Mouse (Mus musculus): ENCODE measurements around the gene Rgs6. TPM values are rescaled to one million over a fixed set of nuclear protein-coding genes. Genes with fewer than 3 reads are reported as not detected.

The Rgs6 gene
- polyA plus RNA-seq, 1 experiment from 2014 or later: 0.70 TPM

DNA sequence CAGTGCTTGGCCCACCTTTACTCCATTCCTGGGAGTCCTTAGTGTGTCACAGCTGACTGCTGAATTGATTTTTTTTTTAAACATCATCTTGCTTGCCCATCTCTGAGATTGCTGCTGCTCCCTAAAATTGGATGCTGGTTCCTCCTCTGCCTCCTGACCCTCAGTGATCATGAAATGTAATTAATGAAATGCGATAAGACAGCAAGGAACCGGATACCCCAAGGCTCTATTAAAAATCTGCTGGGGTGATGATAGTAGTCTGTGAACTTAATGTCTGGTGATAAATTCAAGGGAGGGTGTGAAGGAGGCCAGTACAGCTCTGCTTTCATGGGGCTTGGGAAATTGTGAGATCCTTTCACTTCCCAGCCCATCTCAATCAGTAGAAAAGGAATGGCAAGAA is 489.4 kb downstream of the Rgs6 start:
- no peaks in the 10 kb centered on the region for H3K9me3 ChIP-seq (replicated peaks; ENCODE audit: control insufficient read depth, low read length)
- H3K4me1 ChIP-seq (ENCODE audit: control insufficient read depth, insufficient read depth, low read length): peaks cover 4% of the 10 kb centered on the region; the same call in 1 of the 2 replicates
- DNase-seq (ENCODE audit: low spot score) (no peak), ATAC-seq (replicated peaks; ENCODE audit: insufficient number of reproducible peaks, low FRiP score, low TSS enrichment, low read depth) (no peak)
- 85% methylated on average over 2 of the region's 2 CpGs for WGBS
- H3K27me3 ChIP-seq (ENCODE audit: control insufficient read depth, insufficient read depth, low read length): no peaks in the 10 kb centered on the region
- no peak overlapping the region for H3K4me2 ChIP-seq (ENCODE audit: low read depth, low read length)
- H3K9ac ChIP-seq (replicated peaks; ENCODE audit: low read length): no peak overlapping the region
- no peaks in the 10 kb centered on the region for H3K36me3 ChIP-seq (replicated peaks; ENCODE audit: control insufficient read depth, insufficient read depth, low read depth, low read length)
- no peak overlapping the region for H3K27ac ChIP-seq (replicated peaks; ENCODE audit: low read depth, low read length)
- no peak overlapping the region for H3K4me3 ChIP-seq (ENCODE audit: low read depth, low read length)

DNA sequence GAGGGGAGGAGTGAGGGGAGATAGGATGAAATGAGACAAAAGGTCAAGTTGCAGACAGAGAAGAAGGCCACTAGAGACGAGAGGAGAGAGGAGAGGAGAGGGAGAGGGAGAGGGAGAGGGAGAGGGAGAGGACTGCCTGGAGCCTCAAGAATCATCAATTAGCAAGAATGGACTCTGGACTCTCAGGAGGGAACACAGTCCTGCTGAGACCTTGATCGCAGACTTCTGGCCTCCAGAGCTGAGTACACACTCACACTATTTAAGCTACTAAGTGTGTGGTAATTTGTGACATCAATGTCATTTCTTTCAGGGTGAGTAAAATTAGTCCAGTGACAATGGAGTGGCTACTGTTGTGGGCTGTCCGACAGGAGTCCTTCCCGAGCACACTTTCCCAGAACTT is 495.3 kb downstream of the Rgs6 start:
- Histone ChIP-seq H3K27ac (replicated peaks; ENCODE audit: low read depth, low read length) (no peak overlapping the region), H3K36me3 (replicated peaks; ENCODE audit: control insufficient read depth, insufficient read depth, low read depth, low read length) (no peaks in the 10 kb centered on the region), H3K4me3 (ENCODE audit: low read depth, low read length) (no peak overlapping the region), H3K9ac (replicated peaks; ENCODE audit: low read length) (no peak overlapping the region), H3K27me3 (ENCODE audit: control insufficient read depth, insufficient read depth, low read length) (no peaks in the 10 kb centered on the region), H3K9me3 (replicated peaks; ENCODE audit: control insufficient read depth, low read length) (no peaks in the 10 kb centered on the region), H3K4me1 (ENCODE audit: control insufficient read depth, insufficient read depth, low read length) (no peaks in the 10 kb centered on the region), H3K4me2 (ENCODE audit: low read depth, low read length) (no peak overlapping the region)
- ATAC-seq (replicated peaks; ENCODE audit: insufficient number of reproducible peaks, low FRiP score, low TSS enrichment, low read depth) (no peak), DNase-seq (ENCODE audit: low spot score) (no peak)
- 92% methylated on average over 3 of the region's 4 CpGs for WGBS

DNA sequence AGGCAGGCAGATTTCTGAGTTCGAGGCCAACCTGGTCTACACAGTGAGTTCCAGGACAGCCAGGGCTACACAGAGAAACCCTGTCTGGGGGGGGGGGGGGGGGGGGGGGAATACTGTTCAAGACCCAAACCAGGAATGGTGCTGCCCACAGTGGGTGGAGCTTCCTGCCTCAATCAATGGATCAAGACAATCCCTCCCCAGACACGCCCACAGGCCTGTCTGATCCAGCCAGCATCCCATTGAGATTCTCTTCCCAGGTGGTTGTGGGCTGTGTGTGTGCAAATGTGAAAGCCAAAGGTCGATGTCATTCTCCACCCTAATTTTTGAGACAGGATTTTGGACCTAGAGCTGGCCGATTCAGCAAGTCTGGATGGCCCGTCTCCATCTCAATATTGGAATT is 496.5 kb downstream of the Rgs6 start:
- ATAC-seq (replicated peaks; ENCODE audit: insufficient number of reproducible peaks, low FRiP score, low TSS enrichment, low read depth) (no peak), DNase-seq (ENCODE audit: low spot score) (no peak)
- Histone ChIP-seq H3K4me2 (ENCODE audit: low read depth, low read length) (no peak overlapping the region), H3K36me3 (replicated peaks; ENCODE audit: control insufficient read depth, insufficient read depth, low read depth, low read length) (no peaks in the 10 kb centered on the region), H3K4me1 (ENCODE audit: control insufficient read depth, insufficient read depth, low read length) (no peaks in the 10 kb centered on the region), H3K9me3 (replicated peaks; ENCODE audit: control insufficient read depth, low read length) (no peaks in the 10 kb centered on the region), H3K27me3 (ENCODE audit: control insufficient read depth, insufficient read depth, low read length) (no peaks in the 10 kb centered on the region), H3K4me3 (ENCODE audit: low read depth, low read length) (no peak overlapping the region), H3K9ac (replicated peaks; ENCODE audit: low read length) (no peak overlapping the region), H3K27ac (replicated peaks; ENCODE audit: low read depth, low read length) (no peak overlapping the region)
- 89% methylated on average over 5 of the region's 5 CpGs for WGBS

DNA sequence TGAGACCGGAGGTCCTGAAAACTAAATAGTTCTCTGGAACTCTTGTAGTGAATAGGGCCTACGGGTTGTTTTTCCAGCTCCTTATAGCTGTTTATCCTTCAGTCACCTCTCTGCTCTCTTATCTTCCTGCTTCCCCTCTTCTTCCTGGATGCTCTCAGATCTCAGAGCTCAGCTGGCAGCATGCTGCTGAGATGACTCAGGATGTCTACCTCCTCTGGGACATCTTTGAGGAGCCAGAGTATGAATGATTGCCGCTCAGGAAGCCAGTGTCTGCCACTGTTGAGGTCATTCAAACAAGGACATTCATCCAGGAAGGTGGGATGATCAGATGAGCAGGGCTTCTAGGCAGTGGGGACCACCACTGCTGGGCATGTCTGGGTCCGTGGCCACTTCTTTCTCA is 498.9 kb downstream of the Rgs6 start:
- Histone ChIP-seq H3K27me3 (ENCODE audit: control insufficient read depth, insufficient read depth, low read length) (no peaks in the 10 kb centered on the region), H3K27ac (replicated peaks; ENCODE audit: low read depth, low read length) (no peak overlapping the region), H3K4me2 (ENCODE audit: low read depth, low read length) (no peak overlapping the region), H3K36me3 (replicated peaks; ENCODE audit: control insufficient read depth, insufficient read depth, low read depth, low read length) (no peaks in the 10 kb centered on the region), H3K4me1 (ENCODE audit: control insufficient read depth, insufficient read depth, low read length) (no peaks in the 10 kb centered on the region), H3K9ac (replicated peaks; ENCODE audit: low read length) (no peak overlapping the region), H3K9me3 (replicated peaks; ENCODE audit: control insufficient read depth, low read length) (no peaks in the 10 kb centered on the region), H3K4me3 (ENCODE audit: low read depth, low read length) (no peak overlapping the region)
- WGBS: 91% methylated on average over 4 of the region's 4 CpGs
- ATAC-seq (replicated peaks; ENCODE audit: insufficient number of reproducible peaks, low FRiP score, low TSS enrichment, low read depth) (no peak), DNase-seq (ENCODE audit: low spot score) (no peak)

DNA sequence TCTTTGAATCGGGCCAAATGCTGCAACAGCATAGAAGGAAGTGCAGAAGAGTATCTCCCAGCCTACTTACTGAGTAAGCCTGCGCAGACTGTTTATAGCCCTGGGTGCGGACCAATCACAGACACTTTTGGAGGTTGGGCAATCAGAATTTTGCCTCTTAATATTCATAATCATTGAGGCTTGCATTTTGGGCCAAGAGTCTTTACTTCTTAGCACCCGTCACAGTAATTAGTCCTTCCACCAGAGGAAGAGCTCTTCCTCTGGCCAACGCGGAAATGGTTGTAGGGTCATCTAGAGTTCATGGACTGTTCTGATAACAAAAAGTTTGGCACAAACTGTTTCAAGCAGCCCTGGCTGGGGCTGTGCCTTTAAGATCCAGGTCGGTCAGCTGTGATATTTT is 499.5 kb downstream of the Rgs6 start:
- Histone ChIP-seq H3K9ac (replicated peaks; ENCODE audit: low read length) (no peak overlapping the region), H3K9me3 (replicated peaks; ENCODE audit: control insufficient read depth, low read length) (no peaks in the 10 kb centered on the region), H3K27ac (replicated peaks; ENCODE audit: low read depth, low read length) (no peak overlapping the region), H3K4me3 (ENCODE audit: low read depth, low read length) (no peak overlapping the region), H3K4me2 (ENCODE audit: low read depth, low read length) (no peak overlapping the region), H3K4me1 (ENCODE audit: control insufficient read depth, insufficient read depth, low read length) (no peaks in the 10 kb centered on the region), H3K36me3 (replicated peaks; ENCODE audit: control insufficient read depth, insufficient read depth, low read depth, low read length) (no peaks in the 10 kb centered on the region), H3K27me3 (ENCODE audit: control insufficient read depth, insufficient read depth, low read length) (no peaks in the 10 kb centered on the region)
- no peak for ATAC-seq (replicated peaks; ENCODE audit: insufficient number of reproducible peaks, low FRiP score, low TSS enrichment, low read depth)
- DNase-seq (ENCODE audit: low spot score): no peak
- 68% methylated on average over 7 of the region's 7 CpGs for WGBS

DNA sequence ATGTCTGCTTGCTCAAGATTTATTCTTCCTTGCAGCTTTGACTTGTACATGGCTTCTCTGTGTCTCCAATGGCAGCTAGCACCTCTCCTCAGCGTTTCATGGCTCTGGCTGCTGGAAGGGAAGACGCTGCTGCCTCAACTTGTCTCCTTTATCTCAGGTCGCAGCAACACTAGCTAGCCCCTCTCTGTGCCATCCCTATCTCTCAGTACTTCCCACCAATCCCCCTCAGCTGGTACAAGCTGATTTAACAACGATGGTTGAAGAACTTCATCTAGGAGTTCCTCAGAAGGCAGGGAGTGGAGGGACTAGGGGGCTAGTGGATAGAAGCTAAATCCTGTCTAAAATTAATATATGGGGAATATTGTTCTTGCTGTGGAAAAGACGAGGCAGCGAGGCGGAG is 503.9 kb downstream of the Rgs6 start:
- ATAC-seq (replicated peaks; ENCODE audit: insufficient number of reproducible peaks, low FRiP score, low TSS enrichment, low read depth) (no peak), DNase-seq (ENCODE audit: low spot score) (no peak)
- no peak overlapping the region for H3K27ac ChIP-seq (replicated peaks; ENCODE audit: low read depth, low read length)
- no peaks in the 10 kb centered on the region for H3K4me1 ChIP-seq (ENCODE audit: control insufficient read depth, insufficient read depth, low read length)
- no peaks in the 10 kb centered on the region for H3K9me3 ChIP-seq (replicated peaks; ENCODE audit: control insufficient read depth, low read length)
- H3K27me3 ChIP-seq (ENCODE audit: control insufficient read depth, insufficient read depth, low read length): no peaks in the 10 kb centered on the region
- no peak overlapping the region for H3K4me2 ChIP-seq (ENCODE audit: low read depth, low read length)
- H3K9ac ChIP-seq (replicated peaks; ENCODE audit: low read length): no peak overlapping the region
- no peaks in the 10 kb centered on the region for H3K36me3 ChIP-seq (replicated peaks; ENCODE audit: control insufficient read depth, insufficient read depth, low read depth, low read length)
- no peak overlapping the region for H3K4me3 ChIP-seq (ENCODE audit: low read depth, low read length)
- WGBS: 84% methylated on average over 7 of the region's 7 CpGs

DNA sequence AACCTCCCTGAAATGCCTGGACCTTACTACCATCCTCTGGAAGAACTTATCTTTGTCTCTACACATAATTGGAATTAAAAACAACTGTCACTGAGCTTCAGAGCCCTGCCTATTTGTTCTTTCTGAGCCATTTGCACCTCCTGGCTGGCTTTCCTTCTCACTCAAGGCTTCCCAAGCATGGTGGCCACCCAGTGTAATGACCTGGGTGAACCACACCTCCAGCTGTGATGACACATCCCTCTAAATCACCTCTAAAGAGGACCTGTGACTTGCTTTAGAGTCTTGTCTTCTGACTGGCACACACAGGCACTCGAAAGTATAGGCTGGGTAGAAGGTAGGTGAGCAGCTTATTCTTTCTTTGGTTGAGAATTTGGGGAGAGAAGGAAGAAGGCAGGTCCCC is 509.7 kb downstream of the Rgs6 start:
- Histone ChIP-seq H3K4me3 (ENCODE audit: low read depth, low read length) (no peak overlapping the region), H3K9ac (replicated peaks; ENCODE audit: low read length) (no peak overlapping the region), H3K4me2 (ENCODE audit: low read depth, low read length) (no peak overlapping the region), H3K9me3 (replicated peaks; ENCODE audit: control insufficient read depth, low read length) (no peaks in the 10 kb centered on the region), H3K27ac (replicated peaks; ENCODE audit: low read depth, low read length) (no peak overlapping the region), H3K4me1 (ENCODE audit: control insufficient read depth, insufficient read depth, low read length) (no peaks in the 10 kb centered on the region), H3K27me3 (ENCODE audit: control insufficient read depth, insufficient read depth, low read length) (no peaks in the 10 kb centered on the region), H3K36me3 (replicated peaks; ENCODE audit: control insufficient read depth, insufficient read depth, low read depth, low read length) (no peaks in the 10 kb centered on the region)
- ATAC-seq (replicated peaks; ENCODE audit: insufficient number of reproducible peaks, low FRiP score, low TSS enrichment, low read depth): no peak
- WGBS: 65% methylated on average over 1 of the region's 1 CpGs
- DNase-seq (ENCODE audit: low spot score): no peak

DNA sequence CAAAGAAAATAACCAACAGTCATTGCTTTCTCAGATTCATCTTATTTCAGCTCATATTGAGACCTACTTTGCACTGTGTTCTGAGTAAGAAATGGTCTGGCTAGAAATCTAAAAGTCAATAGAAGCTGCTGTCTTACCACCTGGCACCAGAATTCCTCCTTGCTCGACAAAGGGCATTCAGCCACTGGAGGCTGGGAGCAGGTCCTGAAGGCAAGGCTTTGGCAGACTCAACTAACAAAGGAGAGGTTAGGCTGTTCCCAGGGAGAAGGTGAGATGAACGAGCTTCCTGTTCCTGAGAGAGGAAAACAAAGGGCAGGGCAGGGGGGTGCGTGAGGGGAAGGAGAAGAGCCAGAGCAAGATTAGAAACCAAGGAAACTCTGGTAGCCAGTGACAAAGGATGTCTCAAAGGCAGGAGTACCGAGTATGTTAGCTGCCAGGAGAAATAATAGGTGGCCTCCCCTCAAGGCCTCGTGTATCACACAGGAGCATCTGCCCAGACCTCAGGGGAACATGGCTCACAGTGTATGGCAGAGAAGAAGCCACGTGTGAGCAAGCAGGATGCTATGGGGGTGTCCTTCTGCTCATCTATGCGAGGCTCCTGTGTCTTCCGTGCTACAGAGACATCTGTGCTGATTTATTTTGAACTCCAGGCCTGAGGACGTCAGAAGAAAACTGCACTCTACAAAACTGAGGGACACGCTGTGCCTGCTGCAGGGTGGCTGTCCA is 510.7 kb downstream of the Rgs6 start:
- Histone ChIP-seq H3K27ac (replicated peaks; ENCODE audit: low read depth, low read length) (no peak overlapping the region), H3K36me3 (replicated peaks; ENCODE audit: control insufficient read depth, insufficient read depth, low read depth, low read length) (no peaks in the 10 kb centered on the region), H3K4me1 (ENCODE audit: control insufficient read depth, insufficient read depth, low read length) (no peaks in the 10 kb centered on the region), H3K4me2 (ENCODE audit: low read depth, low read length) (no peak overlapping the region), H3K9me3 (replicated peaks; ENCODE audit: control insufficient read depth, low read length) (no peaks in the 10 kb centered on the region), H3K9ac (replicated peaks; ENCODE audit: low read length) (no peak overlapping the region), H3K4me3 (ENCODE audit: low read depth, low read length) (no peak overlapping the region), H3K27me3 (ENCODE audit: control insufficient read depth, insufficient read depth, low read length) (no peaks in the 10 kb centered on the region)
- ATAC-seq (replicated peaks; ENCODE audit: insufficient number of reproducible peaks, low FRiP score, low TSS enrichment, low read depth): no peak
- DNase-seq (ENCODE audit: low spot score): no peak
- 51% methylated on average over 10 of the region's 10 CpGs for WGBS
